Mouse (Mus musculus) kidney, postnatal 25 days (tissue): ENCODE data around the gene Cit.

Experiments
- DNase-seq, 2 experiments: peaks; one replicate each; pipeline ENCODE4 v3.0.0; 2021; ENCODE audit warnings: mixed read lengths in 2 of 2

The Cit gene

DNA sequence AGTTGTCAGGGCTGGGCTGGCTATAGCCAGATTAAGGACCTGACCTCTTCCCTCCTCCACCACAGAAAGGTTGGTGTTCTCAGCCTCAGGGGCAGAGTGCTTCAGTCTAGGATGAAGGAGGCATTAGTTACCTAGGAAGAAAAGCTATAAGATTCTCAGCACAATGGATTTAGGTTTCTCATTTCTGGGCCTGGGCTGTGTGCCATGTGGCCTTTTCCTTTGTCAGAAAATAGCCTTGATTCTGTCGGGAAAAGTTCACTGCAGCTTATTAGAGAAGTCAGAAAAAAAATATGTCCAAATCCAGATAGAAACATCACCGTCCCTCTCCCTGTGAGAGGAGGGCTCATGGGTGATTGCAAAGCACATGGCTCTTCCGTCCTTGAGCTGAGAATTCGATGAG, 204.7 kb downstream of the Cit start:
- no peak for DNase-seq

DNA sequence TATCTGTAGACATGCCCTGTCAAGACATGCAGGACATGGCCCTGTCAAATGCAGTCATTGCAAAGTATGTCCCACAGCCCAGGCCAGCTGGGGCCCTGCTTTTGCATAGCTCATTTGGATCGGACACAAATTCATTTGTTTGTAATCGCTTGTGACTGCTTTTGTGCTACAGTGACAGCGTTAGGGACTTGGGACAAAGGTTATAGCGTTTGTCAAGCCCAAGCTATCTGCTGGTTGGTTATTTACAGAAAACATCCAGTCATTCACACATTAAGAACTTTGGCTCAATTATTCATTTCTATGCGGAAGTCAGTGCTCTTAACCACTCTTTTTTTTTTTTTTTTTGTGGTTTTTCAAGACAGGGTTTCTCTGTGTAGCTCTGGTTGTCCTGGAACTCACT, 207.1 kb downstream of the Cit start:
- no peak for DNase-seq

DNA sequence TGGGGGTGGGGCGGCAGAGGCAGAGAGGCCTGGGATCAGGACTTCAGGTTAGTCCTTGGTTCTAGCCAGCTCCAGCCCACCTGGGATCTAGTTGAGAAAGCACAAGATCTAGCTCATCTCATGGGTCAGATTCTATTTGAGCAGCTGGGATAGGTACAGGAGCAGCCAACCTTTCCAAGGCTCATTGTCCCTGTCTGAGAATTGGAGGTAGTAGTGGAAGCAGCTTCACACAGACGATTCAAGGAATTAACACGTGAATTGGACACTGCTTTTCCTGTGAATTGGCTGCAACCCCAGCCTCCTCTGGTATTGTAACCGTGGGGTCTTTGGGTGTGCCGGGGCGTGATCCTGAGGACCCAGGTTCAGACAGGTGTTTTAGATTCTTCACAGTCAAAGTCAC, 207.7 kb downstream of the Cit start:
- DNase-seq = no peak
